Mouse (Mus musculus) intestine, embryonic 14.5 days (tissue): ENCODE results near the gene Galntl6. TPM values are rescaled to one million over a fixed set of nuclear protein-coding genes. Genes with fewer than 3 reads are reported as not detected.

ENCODE experiments used
- ATAC-seq: fragments of 200-750 bp; cut with Nextera tagmentation; replicated peaks from 2 replicates; pipeline ENCODE4 v1.8.0; 2017; ENCODE audit warnings: low read depth, moderate number of reproducible peaks, moderate TSS enrichment, moderate library complexity; ENCODE audit not compliant: low FRiP score, low TSS enrichment
- DNase-seq: peaks from one replicate; pipeline ENCODE4 v3.0.0-alpha.2; 2018; ENCODE audit warnings: low spot score
- H3K27ac ChIP-seq: fragments of 300-500 bp; sonication (generic); 2 replicates; pipeline ENCODE4 v1.5.1; 2014; ENCODE audit warnings: low read depth, mild to moderate bottlenecking, control low read depth
- H3K27me3 ChIP-seq: fragments of 300-500 bp; sonication (generic); replicated peaks from 2 replicates; pipeline ENCODE4 v1.6.1; 2014; ENCODE audit warnings: low read length, control low read depth; ENCODE audit not compliant: control insufficient read depth, insufficient read depth
- H3K36me3 ChIP-seq: fragments of 300-500 bp; sonication (generic); 2 replicates; pipeline ENCODE4 v1.6.1; 2014; ENCODE audit warnings: low read length, control low read depth; ENCODE audit not compliant: control insufficient read depth, insufficient read depth
- H3K4me1 ChIP-seq: fragments of 300-500 bp; sonication (generic); replicated peaks from 2 replicates; pipeline ENCODE4 v1.6.1; 2014; ENCODE audit warnings: low read length, control low read depth, mixed read lengths; ENCODE audit not compliant: control insufficient read depth, insufficient read depth
- H3K4me2 ChIP-seq: fragments of 300-500 bp; sonication (generic); 2 replicates; pipeline ENCODE4 v1.6.1; 2014; ENCODE audit warnings: low read length
- H3K4me3 ChIP-seq: fragments of 300-500 bp; sonication (generic); 2 replicates; pipeline ENCODE4 v1.5.1; 2014; ENCODE audit warnings: low read depth, low read length, control low read depth, mixed read lengths
- H3K9ac ChIP-seq: fragments of 300-500 bp; sonication (generic); 2 replicates; pipeline ENCODE4 v1.6.1; 2014; ENCODE audit warnings: mild to moderate bottlenecking, low read length
- H3K9me3 ChIP-seq: fragments of 300-500 bp; sonication (generic); 2 replicates; pipeline ENCODE4 v1.6.1; 2016; ENCODE audit warnings: low read length, control low read depth; ENCODE audit not compliant: control insufficient read depth
- WGBS: fragments of 180-500 bp; shearing (Covaris S2); extraction: QIAGEN DNeasy Blood & Tissue Kit; methylation state at CpG from one replicate; pipeline ENCODE4 v1.1.7; 2014; 5-methylcytosine and 5-hydroxymethylcytosine counted together
- polyA plus RNA-seq: library from polyadenylated mRNA; unstranded; fragments of >200 nt; fragmentation: Nextera tagmentation; extraction: Ambion mirVana; gene quantifications from 2 replicates; pipeline ENCODE4 v1.2.1, GENCODE M21; 2014

Galntl6 gene
- polyA plus RNA-seq, 1 experiment from 2014 or later: 0.41 TPM

DNA sequence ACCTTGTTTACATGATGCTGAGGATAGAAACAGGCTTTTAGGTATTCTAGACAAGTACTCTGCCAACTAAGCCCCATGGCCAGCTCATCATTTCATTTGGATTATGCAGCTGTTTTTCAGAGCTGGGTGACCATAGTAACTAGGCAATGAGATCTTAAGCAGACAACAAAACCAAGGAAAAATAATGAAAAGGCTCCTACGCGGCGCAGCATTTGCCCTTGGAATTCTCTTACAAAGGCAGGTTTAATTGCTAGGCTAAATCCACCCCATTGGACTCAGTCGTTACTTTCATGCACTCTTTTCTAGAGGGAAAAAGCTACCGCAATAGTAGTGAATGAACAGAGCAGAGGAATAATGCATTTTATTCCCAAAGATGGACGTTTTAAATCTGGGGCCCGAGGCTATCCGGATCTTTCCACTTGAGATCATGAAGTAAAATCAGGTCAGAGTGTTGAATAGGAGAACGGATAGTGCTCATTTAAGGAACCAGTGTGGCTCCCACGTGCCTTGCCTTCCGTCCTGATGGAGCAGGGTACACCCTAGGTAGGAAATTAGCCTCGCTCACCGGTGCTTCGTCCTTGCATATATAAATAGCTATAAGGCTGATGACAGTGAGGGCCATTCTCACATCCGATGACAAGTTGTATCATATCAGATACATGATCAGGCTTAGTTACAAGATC is 1076.1 kb downstream of the Galntl6 start:
- no peaks in the 10 kb centered on the region for H3K4me1 ChIP-seq
- no peak overlapping the region for H3K4me3 ChIP-seq
- DNase-seq: no peak
- no peaks in the 10 kb centered on the region for H3K27me3 ChIP-seq
- H3K9me3 ChIP-seq: no peaks in the 10 kb centered on the region
- no peak overlapping the region for H3K4me2 ChIP-seq
- no peak overlapping the region for H3K27ac ChIP-seq
- H3K36me3 ChIP-seq: no peaks in the 10 kb centered on the region
- no peak for ATAC-seq
- no peak overlapping the region for H3K9ac ChIP-seq
- 88% methylated on average over 15 of the region's 15 CpGs for WGBS

DNA sequence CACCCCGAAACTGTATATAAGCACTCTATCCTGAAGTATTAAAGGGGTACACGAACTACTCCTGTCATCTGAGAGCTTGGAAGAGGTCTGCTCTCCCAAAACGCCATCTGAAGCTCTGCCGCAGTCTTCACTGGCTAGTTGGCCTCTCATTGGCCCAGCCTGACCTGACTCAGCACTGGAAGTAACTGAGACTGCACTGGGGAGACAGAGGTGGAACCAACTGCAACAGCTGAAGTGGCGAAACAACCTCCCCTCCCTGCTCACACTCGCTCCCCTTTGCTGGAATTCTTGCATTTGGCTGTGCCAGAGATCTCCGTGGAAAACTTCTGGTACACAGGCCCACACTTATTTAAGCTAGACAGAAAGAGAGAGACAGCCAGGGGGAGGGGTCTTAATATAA is 1089.3 kb downstream of the Galntl6 start:
- no peak overlapping the region for H3K4me2 ChIP-seq
- H3K4me1 ChIP-seq: no peaks in the 10 kb centered on the region
- no peak overlapping the region for H3K27ac ChIP-seq
- H3K4me3 ChIP-seq: no peak overlapping the region
- no peak overlapping the region for H3K9ac ChIP-seq
- H3K9me3 ChIP-seq: no peaks in the 10 kb centered on the region
- ATAC-seq (no peak), DNase-seq (no peak)
- no peaks in the 10 kb centered on the region for H3K27me3 ChIP-seq
- no peaks in the 10 kb centered on the region for H3K36me3 ChIP-seq
- 70% methylated on average over 7 of the region's 7 CpGs for WGBS

DNA sequence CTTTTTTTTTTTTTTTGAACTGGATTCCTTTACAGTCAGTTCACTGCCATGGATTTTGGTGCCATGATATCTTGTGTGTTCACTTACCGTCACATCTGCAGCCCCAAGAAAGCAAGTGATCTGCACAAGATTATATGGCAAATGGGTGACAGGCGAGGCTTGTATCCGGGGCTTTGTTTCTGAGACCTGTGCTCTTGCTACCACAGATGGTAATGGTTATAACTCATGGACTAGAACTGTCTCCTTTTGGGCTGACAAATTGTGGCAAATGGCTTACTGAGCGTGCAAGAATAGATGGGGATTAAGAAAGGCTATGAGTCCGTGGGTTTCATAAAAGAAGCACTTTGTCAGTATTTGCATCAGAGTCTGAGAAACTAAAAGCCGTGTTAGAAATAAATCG is 1096.4 kb downstream of the Galntl6 start:
- no peaks in the 10 kb centered on the region for H3K36me3 ChIP-seq
- ATAC-seq (no peak), DNase-seq (no peak)
- H3K9me3 ChIP-seq: no peaks in the 10 kb centered on the region
- H3K9ac ChIP-seq: no peak overlapping the region
- no peak overlapping the region for H3K4me3 ChIP-seq
- H3K4me2 ChIP-seq: no peak overlapping the region
- no peaks in the 10 kb centered on the region for H3K27me3 ChIP-seq
- H3K27ac ChIP-seq: no peak overlapping the region
- no peaks in the 10 kb centered on the region for H3K4me1 ChIP-seq
- WGBS: 72% methylated on average over 7 of the region's 7 CpGs

DNA sequence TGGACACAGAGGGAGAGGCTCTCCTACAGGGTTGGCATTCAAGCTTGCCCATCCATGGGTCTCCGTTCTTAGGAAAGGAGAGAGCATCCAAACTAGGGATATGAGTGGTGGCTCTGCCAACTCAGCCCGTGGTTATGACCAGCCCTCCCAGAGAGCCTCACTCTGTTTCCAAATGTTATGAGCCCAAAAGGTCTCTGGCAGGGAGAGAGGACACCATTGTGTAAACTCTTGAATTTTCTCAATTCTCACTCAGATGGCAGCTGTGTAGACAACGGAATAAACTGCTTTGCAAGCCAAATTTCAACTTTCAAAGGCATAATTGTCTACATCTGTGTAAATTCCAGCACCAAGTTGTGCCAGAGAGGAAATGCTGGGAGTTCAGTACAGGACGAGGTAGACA is 1105.4 kb downstream of the Galntl6 start:
- H3K9ac ChIP-seq: no peak overlapping the region
- no peaks in the 10 kb centered on the region for H3K4me1 ChIP-seq
- H3K4me3 ChIP-seq: no peak overlapping the region
- no peaks in the 10 kb centered on the region for H3K27me3 ChIP-seq
- DNase-seq (no peak), ATAC-seq (no peak)
- H3K4me2 ChIP-seq: no peak overlapping the region
- no peaks in the 10 kb centered on the region for H3K36me3 ChIP-seq
- 70% methylated on average over 4 of the region's 4 CpGs for WGBS
- H3K9me3 ChIP-seq: no peaks in the 10 kb centered on the region
- H3K27ac ChIP-seq: no peak overlapping the region

DNA sequence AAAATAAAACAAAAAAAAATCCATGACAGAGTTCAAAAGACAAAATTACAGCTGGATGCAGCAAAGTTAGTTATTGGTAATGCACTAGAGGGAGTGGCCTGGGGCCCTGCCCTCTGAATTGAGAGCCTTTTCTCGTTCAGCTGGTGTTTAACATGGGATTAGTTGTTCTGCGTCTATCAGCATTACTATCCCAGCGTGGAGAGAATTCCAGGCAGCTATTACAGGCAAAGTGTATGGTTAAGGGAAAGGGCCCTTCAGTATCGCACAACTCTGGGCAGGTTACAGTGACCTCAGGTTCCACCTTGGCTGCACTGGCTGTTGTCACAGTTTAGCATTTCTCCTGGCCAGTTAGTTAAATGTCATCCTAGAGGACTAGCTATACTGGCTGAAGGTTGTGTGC is 1107.3 kb downstream of the Galntl6 start:
- Histone ChIP-seq H3K36me3 (no peaks in the 10 kb centered on the region), H3K4me3 (no peak overlapping the region), H3K9ac (no peak overlapping the region), H3K4me1 (no peaks in the 10 kb centered on the region), H3K27me3 (no peaks in the 10 kb centered on the region), H3K9me3 (no peaks in the 10 kb centered on the region), H3K4me2 (no peak overlapping the region), H3K27ac (no peak overlapping the region)
- DNase-seq (no peak), ATAC-seq (peak; percentile 32; the same call in 1 of the 2 replicates)
- WGBS: 61% methylated on average over 4 of the region's 4 CpGs

DNA sequence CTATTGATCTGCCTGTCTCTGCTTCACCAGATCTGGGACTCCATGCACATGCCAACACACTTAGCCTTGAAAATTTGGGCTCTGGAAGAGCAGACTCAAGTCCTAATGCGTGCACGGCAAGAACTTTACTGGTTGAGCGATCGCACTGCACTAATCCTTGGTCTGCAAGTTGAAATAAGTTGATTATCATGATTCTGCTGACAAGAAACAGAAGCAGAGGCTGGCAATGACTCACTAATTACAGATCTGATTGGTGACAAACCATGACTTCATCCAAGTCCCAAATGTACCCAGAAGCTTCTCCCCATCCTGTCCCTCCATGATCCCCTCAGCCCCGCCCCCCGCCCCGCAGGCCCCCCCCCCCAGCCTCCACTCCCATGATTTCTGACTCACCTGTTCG is 1108.6 kb downstream of the Galntl6 start:
- no peak for DNase-seq
- no peak overlapping the region for H3K4me2 ChIP-seq
- H3K4me3 ChIP-seq: no peak overlapping the region
- no peak overlapping the region for H3K27ac ChIP-seq
- 84% methylated on average over 7 of the region's 8 CpGs for WGBS
- no peaks in the 10 kb centered on the region for H3K36me3 ChIP-seq
- 0 out of 2 replicates have a peak, but pooled peaks cover 4% of the 10 kb centered on the region for H3K4me1 ChIP-seq
- H3K9ac ChIP-seq: no peak overlapping the region
- H3K27me3 ChIP-seq: no peaks in the 10 kb centered on the region
- no peaks in the 10 kb centered on the region for H3K9me3 ChIP-seq
- no peak for ATAC-seq

DNA sequence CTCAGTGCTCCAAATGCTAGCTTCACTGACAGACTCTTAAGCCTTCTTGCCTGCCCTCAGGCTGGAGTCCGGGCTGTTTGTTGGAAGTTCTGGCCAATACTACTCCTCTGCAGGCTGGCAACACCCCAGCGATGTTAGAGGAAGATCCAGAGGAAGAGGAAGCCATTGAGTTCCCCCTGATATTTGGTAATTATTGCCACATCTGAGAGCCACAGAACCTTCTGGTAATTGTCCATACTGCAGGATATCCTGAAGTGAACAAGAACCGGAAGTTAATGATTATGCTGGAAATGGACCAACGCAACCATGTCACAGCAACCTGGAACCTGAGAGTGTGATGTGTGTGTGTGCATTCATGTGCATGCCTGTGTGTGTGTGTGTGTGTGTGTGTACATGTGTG is 1111.2 kb downstream of the Galntl6 start:
- H3K9ac ChIP-seq: no peak overlapping the region
- H3K4me1 ChIP-seq: 0 out of 2 replicates have a peak, but pooled peaks cover 4% of the 10 kb centered on the region
- no peaks in the 10 kb centered on the region for H3K36me3 ChIP-seq
- no peaks in the 10 kb centered on the region for H3K9me3 ChIP-seq
- no peak overlapping the region for H3K4me2 ChIP-seq
- H3K4me3 ChIP-seq: no peak overlapping the region
- no peak overlapping the region for H3K27ac ChIP-seq
- no peaks in the 10 kb centered on the region for H3K27me3 ChIP-seq
- 73% methylated on average over 4 of the region's 4 CpGs for WGBS
- peak; percentile 36 for DNase-seq
- no peak for ATAC-seq

DNA sequence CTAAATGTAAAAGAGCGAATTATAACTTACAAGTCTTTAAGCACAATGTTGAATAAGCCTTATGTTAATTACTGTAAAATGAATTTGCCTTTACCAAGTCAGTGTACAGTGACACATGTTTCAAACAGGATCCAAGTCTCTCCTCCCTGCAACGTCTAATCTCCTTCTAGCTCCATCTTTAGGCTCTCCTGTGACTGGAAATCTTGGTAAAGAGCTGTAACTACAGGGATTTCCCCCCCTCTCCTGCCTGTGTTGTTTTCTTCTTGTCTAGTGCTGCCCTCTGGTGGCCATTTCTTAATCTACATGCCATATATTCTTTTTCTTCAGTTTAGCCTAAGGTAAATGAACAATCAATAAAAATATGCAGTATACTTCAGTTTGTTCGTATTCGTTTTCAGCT is 1112.1 kb downstream of the Galntl6 start:
- no peaks in the 10 kb centered on the region for H3K9me3 ChIP-seq
- no peaks in the 10 kb centered on the region for H3K36me3 ChIP-seq
- H3K27me3 ChIP-seq: no peaks in the 10 kb centered on the region
- DNase-seq (peak; percentile 76), ATAC-seq (peak; percentile 66)
- H3K9ac ChIP-seq: no peak overlapping the region
- peak overlapping the region; percentile 16; the same call in 1 of the 2 replicates for H3K4me3 ChIP-seq
- WGBS: 18% methylated on average over 4 of the region's 4 CpGs
- H3K27ac ChIP-seq: peak overlapping the region; percentile 43
- H3K4me1 ChIP-seq: 0 out of 2 replicates have a peak, but pooled peaks cover 4% of the 10 kb centered on the region
- H3K4me2 ChIP-seq: peak overlapping the region; percentile 53

DNA sequence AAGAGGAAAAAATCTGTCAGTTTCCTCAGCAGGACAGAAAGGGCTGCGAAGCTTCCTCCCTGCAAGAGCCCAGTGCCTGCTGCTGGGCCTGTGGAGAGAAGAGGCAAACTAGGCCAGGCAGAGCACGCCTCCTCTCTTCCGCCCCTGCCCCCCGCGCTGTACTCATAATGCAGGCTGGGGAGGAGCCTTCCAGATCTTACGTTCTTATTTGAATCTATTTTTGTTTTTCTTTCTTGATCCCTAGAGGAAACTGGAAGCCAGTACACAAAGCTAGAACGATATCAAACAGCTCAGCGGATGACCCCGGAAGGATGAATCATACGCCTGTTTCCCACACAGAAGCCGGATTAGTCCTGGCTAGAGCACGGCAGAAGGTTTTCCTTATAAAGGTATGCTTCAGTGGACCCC is 1112.6 kb downstream of the Galntl6 start:
- H3K4me3 ChIP-seq: peak overlapping the region; percentile 16; the same call in 1 of the 2 replicates
- peak; percentile 71; the same call in 1 of the 2 replicates for ATAC-seq
- peak overlapping the region; percentile 29 for H3K9ac ChIP-seq
- no peaks in the 10 kb centered on the region for H3K9me3 ChIP-seq
- no peaks in the 10 kb centered on the region for H3K27me3 ChIP-seq
- WGBS: 9% methylated on average over 12 of the region's 12 CpGs
- peak overlapping the region; percentile 43 for H3K27ac ChIP-seq
- peak overlapping the region; percentile 53 for H3K4me2 ChIP-seq
- no peaks in the 10 kb centered on the region for H3K36me3 ChIP-seq
- H3K4me1 ChIP-seq: 0 out of 2 replicates have a peak, but pooled peaks cover 4% of the 10 kb centered on the region
- DNase-seq: peak; percentile 78
